In the genomic region with DNA sequence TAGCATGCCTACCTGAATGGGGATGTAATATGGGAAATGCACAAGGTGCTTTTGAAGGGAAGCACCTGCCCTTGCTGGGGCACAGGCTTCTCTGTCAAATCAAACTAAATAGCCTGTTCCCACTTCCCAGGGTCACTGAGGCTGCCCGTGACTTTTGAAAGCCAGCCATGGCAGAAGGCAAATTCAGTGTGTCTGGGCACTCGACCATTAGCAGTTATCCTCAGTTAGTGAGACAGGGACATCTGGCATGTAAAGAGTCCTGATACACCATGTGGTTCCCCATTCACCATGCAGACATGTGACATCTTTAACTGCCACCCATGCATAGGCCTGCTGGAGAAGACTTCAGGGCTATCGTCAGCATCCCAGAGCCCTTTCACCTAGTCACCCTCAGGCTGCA, we compare ENCODE assay signal across 34 mouse cellular contexts. TPM values are rescaled to one million over a fixed set of nuclear protein-coding genes. Genes with fewer than 3 reads are reported as not detected.
"Had no signal": no experiment of that assay in that cellular context is flagged by ENCODE, and none has a peak within 500 bp of the region (broad histone marks: within the 10 kb centered on the region; RNA-seq: fewer than 3 reads in every experiment).

No protein-coding gene starts in this region.

- H3K9ac ChIP-seq: heart, embryonic 12.5 days; hindbrain, embryonic 13.5 days; hindbrain, embryonic 15.5 days; kidney, embryonic 15.5 days; limb, embryonic 13.5 days; limb, embryonic 15.5 days; liver, embryonic 12.5 days; liver, embryonic 14.5 days had no signal

- H3K27me3 ChIP-seq: limb, embryonic 13.5 days had no signal

- H3K9me3 ChIP-seq: heart, embryonic 12.5 days; hindbrain, embryonic 13.5 days; hindbrain, embryonic 15.5 days; kidney, embryonic 15.5 days; limb, embryonic 13.5 days; limb, embryonic 15.5 days; liver, embryonic 12.5 days had no signal

- DNase-seq: gastrocnemius, postnatal 14 days; gastrocnemius, postnatal 36 days; heart, adult 2 months; heart, postnatal 14 days; heart, postnatal 36 days; kidney, adult 11 months; kidney, adult 2 months; kidney, adult 9 months; kidney, postnatal 14 days; kidney, postnatal 36 days; layer of hippocampus, adult 9-11 months; layer of hippocampus, postnatal 36 days had no signal

- ATAC-seq: hindbrain, postnatal 0 days; intestine, embryonic 16.5 days; liver, embryonic 12.5 days had no signal

- H3K4me3 ChIP-seq: heart, adult 2 months; heart, embryonic 12.5 days; hindbrain, embryonic 13.5 days; hindbrain, embryonic 15.5 days; kidney, embryonic 15.5 days; limb, embryonic 13.5 days; limb, embryonic 15.5 days; liver, embryonic 12.5 days had no signal

- H3K36me3 ChIP-seq: heart, embryonic 12.5 days; hindbrain, embryonic 13.5 days; hindbrain, embryonic 15.5 days had no signal

- H3K4me2 ChIP-seq: heart, embryonic 12.5 days; hindbrain, embryonic 13.5 days; hindbrain, embryonic 15.5 days; kidney, embryonic 15.5 days; limb, embryonic 15.5 days; liver, embryonic 12.5 days had no signal

- H3K27ac ChIP-seq: heart, adult 2 months; hindbrain, embryonic 13.5 days; hindbrain, embryonic 15.5 days; hindbrain, postnatal 0 days; kidney, embryonic 15.5 days; kidney, postnatal 0 days; limb, embryonic 13.5 days; limb, embryonic 15.5 days; liver, embryonic 12.5 days; liver, embryonic 14.5 days had no signal

RNA-seq across cellular contexts. Expression of a gene that starts 5.3 kb away (rescaled TPM):
- total RNA-seq: hematopoietic stem cell, adult 5-6 weeks had no signal

RNA-seq across cellular contexts. Expression of a gene that starts 47.1 kb away (rescaled TPM):
- total RNA-seq: gastrocnemius, adult 18-20 months; gastrocnemius, adult 8-10 months; gastrocnemius, postnatal 14 days; gastrocnemius, postnatal 36 days; heart, adult 2 months; heart, postnatal 14 days; heart, postnatal 36 days; hematopoietic stem cell, adult 5-6 weeks; layer of hippocampus, adult 18-20 months; layer of hippocampus, adult 8-10 months; layer of hippocampus, postnatal 14 days; layer of hippocampus, postnatal 36 days; left cerebral cortex, adult 18-20 months; left cerebral cortex, postnatal 14 days; left cerebral cortex, postnatal 36 days had no signal
- polyA plus RNA-seq: heart, adult 2 months; hindbrain, embryonic 11.5 days; hindbrain, embryonic 13.5 days; limb, embryonic 11.5 days had no signal
